Mouse (Mus musculus) cerebellum, postnatal 10 days (tissue): ENCODE data around the gene Oca2.
A peak's percentile ranks its signal among the peaks of the same experiment; 100 is the strongest.

Source experiments
- DNase-seq, 2 experiments: peaks; one replicate each; pipeline ENCODE4 v3.0.0; 2021; ENCODE audit warnings: mixed read lengths in 2 of 2

The Oca2 gene

DNA sequence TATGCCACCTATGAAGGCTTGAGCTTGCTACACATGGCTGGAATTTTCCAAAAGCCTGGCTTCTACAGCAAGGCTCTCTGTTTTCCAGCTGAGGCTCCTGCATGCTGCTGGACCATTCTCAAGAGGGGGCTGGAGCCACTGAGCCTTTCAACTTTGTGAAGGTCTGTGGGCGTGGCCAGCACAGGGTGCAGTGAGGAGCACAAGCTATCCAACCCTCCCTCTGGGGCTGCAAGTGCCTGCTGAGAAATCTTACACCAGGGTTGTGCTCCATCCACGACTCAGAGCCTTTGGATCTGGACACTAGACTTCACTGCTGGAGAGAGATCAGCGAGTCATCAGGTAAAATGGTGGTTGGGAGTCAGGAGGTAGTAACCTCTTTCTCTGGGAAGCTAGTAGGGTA lies at the start of gene Oca2:
Oca2 (plus strand) TSS at position 218 of the 400 bp plus-strand sequence.
- DNase-seq = no peak

DNA sequence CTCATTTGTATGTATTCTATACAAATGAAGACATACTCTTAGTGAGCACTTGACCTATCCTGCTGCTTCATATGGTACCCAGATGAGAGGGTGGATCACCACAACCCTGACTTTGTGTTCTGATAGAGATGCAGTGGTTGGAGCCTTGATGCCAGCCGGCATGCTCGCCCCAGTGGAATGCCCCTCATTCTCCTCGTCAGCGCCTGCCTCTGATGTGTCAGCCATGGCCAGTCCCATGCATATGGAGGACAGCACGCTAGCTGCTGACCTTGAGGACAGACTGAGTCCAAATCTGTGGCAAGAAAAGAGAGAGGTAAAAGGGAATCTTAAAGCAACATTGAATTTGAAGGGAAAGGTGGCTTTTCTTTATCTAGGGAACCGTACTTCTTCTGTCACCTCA lies 48.5 kb upstream of the Oca2 start:
- no peak for DNase-seq

- DNase-seq = no peak
Observed at GRCm38 (mm10) chr7:56191661-56192060, 47.9 kb upstream of the Oca2 start.

GRCm38 (mm10) chr7:56201483-56202218 lies 37.9 kb upstream of the Oca2 start:
- no peak for DNase-seq

DNA sequence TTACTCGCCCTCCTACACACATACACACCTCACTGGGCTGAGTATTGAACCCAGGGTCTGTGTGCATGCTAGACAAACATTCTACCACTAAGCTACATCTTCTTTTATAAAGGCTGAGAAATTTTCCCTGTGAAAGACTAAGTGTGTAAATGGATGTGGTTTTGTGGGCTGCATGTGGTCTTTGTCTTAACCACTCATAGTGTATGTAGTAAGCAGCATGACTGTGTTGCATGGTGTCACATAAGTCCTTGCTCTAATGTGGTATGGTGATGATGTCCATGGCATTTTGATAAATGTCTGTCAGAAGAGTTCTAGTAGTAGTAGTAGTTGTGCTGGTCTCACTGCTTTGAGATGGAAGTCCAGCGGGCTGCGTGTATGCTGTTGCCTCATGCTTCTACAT lies 36.7 kb upstream of the Oca2 start:
- DNase-seq = no peak

DNA sequence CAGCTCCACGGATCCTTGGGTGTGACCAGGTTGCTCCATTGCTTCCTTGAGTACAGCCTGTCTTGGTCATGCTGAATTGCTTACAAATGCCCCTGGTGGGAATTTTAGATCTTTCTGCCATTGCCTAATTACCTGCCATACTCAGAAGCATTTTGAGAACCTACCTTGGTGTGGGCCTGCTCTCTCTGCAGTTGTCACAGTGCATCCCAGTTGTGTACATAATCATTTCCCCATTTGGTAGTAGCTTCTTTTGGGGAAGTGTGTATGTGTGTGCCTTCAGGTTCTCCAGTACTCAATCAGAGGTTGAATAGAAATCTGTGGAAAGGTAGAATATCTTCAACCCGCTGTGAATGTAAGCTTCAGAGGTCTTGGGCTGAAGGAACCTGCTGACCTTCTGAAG lies 36.3 kb upstream of the Oca2 start:
- no peak for DNase-seq

DNA sequence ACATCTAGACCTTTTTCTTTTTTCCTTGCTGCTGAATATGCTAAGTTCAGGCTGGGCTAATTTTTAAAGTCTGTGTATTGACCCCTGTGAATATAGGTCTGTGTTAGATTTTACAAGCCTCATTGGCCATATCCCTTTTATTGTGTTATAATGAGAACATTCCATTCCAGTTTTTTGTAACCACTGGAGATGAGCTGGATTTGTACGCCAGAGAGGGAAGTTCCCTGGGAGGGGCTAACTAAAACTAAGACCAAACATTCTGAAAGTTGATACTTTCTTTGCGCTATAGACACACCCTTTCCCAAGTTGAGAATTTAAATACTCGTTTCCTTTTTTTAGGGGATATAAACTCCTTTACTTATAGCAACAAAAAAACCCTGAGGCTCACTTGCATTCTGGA lies 34.7 kb upstream of the Oca2 start:
- DNase-seq = no peak

- no peak for DNase-seq
Observed at GRCm38 (mm10) chr7:56220811-56221210, 18.7 kb upstream of the Oca2 start.

DNA sequence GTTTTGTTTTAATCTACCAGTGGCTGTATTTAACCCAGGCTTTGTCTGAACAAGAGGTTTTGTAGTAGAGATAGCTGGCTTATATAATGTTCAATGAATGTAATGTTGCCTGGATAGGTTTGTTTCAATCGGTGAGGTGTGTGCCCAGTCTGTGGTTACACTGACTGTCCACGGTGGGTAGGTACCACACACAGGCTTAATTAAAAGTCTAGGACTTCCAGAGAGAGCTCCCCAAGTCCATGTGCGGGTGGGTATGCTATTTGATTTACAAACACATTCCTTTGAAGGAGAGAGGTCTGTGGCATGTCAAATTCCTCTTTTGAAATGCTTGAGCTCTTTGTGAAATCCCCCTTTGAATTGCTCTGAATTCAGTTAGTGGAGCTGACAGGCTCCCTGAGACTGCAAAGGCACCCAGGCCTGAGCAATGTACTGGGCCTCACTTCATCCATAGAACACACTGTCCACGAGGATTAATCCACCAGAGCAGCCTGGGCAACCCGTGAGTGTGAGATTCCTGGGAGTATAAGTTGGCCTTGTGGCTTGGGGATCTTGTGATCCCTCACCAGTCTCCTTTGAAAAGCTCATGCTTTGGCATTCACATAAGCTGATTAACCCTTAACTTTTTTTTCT lies 3.7 kb upstream of the Oca2 start:
- DNase-seq = no peak

DNA sequence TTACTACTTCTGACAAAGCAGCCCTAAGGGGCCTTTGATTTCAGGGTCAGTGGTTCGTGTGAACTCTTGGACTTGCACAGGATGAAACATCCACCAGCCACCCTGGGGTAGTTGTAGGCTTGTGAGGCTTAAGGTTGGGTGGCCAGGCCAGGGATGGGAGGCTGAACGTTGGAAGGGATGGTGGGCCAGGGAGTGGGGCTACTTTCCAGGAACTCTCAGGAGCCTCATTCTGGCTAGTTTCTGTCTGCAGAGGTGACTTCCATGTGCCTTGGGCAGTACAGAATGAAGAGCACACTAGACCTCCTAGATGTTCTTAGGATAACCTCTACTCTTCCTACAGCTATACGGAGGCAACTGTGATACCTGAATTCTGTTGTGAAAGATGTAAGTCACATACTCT lies 2.9 kb upstream of the Oca2 start:
- DNase-seq = no peak

DNA sequence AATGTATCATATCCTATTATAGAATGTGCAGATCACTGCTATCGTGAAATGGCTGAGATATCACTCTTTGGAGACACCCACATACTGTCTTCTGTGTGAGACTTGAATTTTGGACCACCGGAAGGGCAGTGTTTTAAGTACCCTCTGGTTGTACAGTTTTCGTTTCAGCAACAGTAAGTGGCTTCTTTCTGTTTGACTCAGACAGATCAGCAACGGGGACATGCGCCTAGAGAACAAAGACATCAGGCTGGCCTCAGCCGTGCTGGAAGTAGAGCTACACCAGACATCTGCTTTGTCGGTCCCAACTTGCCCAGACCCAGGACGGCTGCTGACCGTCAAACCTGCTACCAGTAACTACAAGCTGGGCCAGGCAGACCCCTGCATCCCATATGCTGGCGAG lies 15.0 kb downstream of the Oca2 start:
- no peak for DNase-seq

GRCm38 (mm10) chr7:56257875-56258441 lies 18.4 kb downstream of the Oca2 start:
- no peak for DNase-seq

- no peak for DNase-seq
Observed at GRCm38 (mm10) chr7:56277506-56277905, 37.9 kb downstream of the Oca2 start.

- DNase-seq = peak; percentile 85 to 90
Observed at GRCm38 (mm10) chr7:56291468-56292115, 52.0 kb downstream of the Oca2 start.

GRCm38 (mm10) chr7:56304408-56304807 lies 64.8 kb downstream of the Oca2 start:
- no peak for DNase-seq

DNA sequence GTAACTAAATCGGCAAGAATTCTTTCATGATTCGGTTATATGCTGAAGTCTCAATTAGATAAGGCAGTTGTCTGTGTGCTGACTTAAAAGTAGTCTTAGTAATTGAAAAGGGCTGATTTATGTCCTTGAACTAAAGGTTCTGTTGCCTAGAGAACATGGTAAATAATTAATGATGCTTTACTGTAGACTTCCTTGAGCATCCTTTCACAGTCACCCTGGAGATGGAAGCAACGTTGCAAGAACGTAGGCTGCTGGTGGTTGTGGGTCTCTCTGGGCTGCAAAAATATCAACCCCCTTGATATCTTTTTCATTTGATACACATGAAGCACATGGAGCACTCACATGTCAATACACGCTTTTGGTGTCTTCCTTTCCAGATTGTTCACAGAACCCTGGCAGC lies 74.8 kb downstream of the Oca2 start:
- no peak for DNase-seq

DNA sequence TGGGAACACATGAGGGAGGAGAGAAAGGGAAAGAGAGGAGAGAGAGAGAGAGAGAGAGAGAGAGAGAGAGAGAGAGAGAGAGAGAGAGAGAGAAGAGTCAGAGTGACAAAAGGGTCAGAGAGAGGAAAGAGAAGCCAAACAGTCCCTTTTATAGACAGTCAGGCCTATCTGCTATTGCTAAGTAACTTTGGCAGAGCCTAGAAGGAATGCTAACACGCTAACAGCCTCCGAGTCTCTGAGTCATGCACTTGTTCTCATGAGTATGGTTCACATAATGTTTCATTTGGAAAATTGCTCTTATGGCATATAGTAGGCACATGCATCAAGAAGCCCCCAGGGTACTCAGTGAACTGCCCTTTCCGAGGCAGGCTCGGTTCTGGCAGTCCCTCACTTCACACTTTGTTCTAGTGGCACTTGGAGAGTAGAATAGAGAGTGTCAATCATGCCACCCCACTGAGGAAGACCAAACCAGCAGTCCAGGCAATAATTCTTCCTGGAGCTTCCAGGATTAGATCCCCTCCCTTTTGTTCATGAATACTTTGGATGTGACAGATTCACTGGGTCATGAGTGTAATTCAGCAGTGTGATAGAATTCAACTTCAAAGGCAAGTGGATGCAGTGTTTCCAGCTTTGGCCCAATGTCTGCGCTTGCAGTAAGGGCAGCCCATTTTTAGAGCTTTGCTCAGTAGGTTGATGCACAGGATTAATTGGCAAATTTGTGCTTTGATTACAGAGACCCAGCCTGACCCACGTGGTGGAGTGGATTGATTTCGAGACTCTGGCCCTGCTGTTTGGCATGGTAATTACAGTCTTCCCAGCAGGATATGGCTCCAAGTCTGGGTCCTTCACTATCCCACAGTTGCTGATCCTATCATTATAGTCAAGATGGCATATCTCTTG lies 76.3 kb downstream of the Oca2 start:
- no peak for DNase-seq

DNA sequence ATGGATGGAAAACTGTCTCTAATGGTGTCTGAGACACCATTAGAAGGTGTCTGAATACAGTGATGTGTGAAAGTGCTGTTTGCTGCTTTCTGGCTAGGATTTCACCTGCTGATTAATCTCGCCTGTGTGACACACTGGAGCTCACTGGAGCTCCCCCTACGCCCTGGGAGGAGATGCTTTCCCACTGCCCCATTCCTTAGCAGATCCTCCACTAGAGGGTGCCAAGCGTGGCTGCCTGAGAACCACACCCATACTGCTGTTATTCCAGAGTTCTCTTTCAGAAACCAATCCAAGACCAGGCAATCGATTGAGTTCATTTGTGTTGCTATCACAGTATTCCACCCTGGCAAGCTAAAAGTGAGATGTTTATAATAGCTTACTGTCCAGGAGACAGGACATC lies 88.2 kb downstream of the Oca2 start:
- DNase-seq = peak; percentile 60 to 65

- DNase-seq = peak; percentile 73
Observed at GRCm38 (mm10) chr7:56348528-56348927, 109.0 kb downstream of the Oca2 start.

DNA sequence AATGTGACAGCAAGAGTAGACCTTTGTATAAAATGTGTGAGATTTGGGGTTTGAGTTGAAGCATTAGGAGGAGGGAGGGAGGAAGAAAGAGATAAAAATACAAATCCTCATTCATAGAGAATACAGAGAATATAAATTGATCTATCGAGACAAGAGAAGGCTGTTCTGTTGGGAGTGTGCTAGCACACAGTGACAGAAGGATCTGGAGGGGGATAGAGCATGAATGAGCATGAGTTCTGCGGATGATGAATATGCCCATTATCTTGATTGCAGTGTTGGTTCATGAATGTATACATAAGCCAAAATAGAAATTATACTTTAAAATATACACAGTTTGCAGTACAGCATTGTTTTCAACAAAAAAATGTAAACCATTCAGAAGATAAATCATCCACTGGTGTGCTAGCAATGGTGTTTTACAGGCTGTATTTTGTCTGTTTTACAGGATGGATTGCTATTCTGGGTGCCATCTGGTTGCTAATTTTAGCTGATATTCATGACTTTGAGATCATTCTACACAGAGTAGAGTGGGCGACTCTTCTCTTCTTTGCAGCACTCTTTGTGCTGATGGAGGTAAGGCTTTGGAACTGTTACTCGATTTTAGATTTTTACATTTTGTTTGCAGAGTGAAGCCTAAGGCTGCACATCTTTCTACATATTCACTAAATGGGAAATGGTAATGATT lies 117.2 kb downstream of the Oca2 start:
- no peak for DNase-seq

- DNase-seq = peak; percentile 62 to 72
Observed at GRCm38 (mm10) chr7:56381750-56382421, 142.3 kb downstream of the Oca2 start.

GRCm38 (mm10) chr7:56382706-56383105 lies 143.1 kb downstream of the Oca2 start:
- peak; percentile 63 to 64 for DNase-seq
